Mouse (Mus musculus): ENCODE data around the gene Ddr2. TPM values are rescaled to one million over a fixed set of nuclear protein-coding genes. Genes with fewer than 3 reads are reported as not detected.

Gene Ddr2
- total RNA-seq, 1 experiment, result 6.8 TPM

- Histone ChIP-seq H3K9ac (ENCODE audit: insufficient read depth, low read depth, low read length, poor library complexity, severe bottlenecking) (no peak overlapping the region), H3K9me3 (ENCODE audit: control insufficient read depth, insufficient read depth, low read depth, low read length) (no peaks in the 10 kb centered on the region), H3K4me3 (ENCODE audit: insufficient read depth in 1 of 2, low read depth in 1 of 2, low read length in 2 of 2, poor library complexity in 1 of 2, severe bottlenecking in 1 of 2) (no peak overlapping the region), H3K36me3 (ENCODE audit: control insufficient read depth, insufficient read depth, low read length, poor library complexity, severe bottlenecking) (no peaks in the 10 kb centered on the region; the same call in 1 of the 2 replicates), H3K4me1 (ENCODE audit: control insufficient read depth in 2 of 2, insufficient read depth in 2 of 2, low read length in 2 of 2, poor library complexity in 1 of 2) (no peaks in the 10 kb centered on the region), H3K27ac (ENCODE audit: insufficient read depth, low read depth, low read length, poor library complexity, severe bottlenecking) (no peak overlapping the region)
- no peak for DNase-seq (ENCODE audit: low read depth, low spot score)
- TF ChIP-seq ZC3H11A (IDR thresholded peaks at IDR 0.05; ENCODE audit: borderline replicate concordance, low read depth, low read length) (no peak), ZNF384 (IDR thresholded peaks at IDR 0.05; ENCODE audit: low read depth, low read length) (no peak)
- in situ Hi-C loops (cut with MboI; ENCODE audit: low sequenced_read_pairs in 2 of 2, unreplicated experiment in 2 of 2), result loop anchor here (25.0 kb wide), 2 partner anchors 411 to 664 kb away; partner anchors contain the start of gene Nuf2 (in 1 of the 2)
Observed at GRCm38 (mm10) chr1:169948280-169948679, 162.3 kb downstream of the Ddr2 start.

DNA sequence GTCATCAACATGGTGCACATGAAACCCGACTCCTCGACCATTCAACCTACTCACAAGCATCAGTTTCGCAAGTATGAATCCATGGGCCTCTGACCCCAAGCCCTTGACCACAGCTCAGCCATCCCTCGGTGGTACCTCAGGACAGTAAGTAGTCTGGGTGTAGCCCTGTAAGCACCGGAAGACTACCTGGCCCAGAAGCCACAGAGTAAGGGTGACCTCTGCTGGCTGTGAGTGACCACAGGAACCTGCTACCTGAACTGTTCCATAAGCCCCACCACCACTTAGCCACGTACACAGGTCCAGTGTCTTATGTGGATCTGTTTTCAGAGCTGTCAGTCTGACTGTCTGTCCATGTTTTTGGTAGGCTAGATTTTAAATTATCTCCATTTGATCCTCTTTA is 162.9 kb downstream of the Ddr2 start:
- H3K27ac ChIP-seq (ENCODE audit: insufficient read depth, low read depth, low read length, poor library complexity, severe bottlenecking), result no peak overlapping the region
- no peaks in the 10 kb centered on the region; the same call in 1 of the 2 replicates for H3K36me3 ChIP-seq (ENCODE audit: control insufficient read depth, insufficient read depth, low read length, poor library complexity, severe bottlenecking)
- H3K4me3 ChIP-seq (ENCODE audit: insufficient read depth in 1 of 2, low read depth in 1 of 2, low read length in 2 of 2, poor library complexity in 1 of 2, severe bottlenecking in 1 of 2), result no peak overlapping the region
- no peak overlapping the region for H3K9ac ChIP-seq (ENCODE audit: insufficient read depth, low read depth, low read length, poor library complexity, severe bottlenecking)
- H3K4me1 ChIP-seq (ENCODE audit: control insufficient read depth in 2 of 2, insufficient read depth in 2 of 2, low read length in 2 of 2, poor library complexity in 1 of 2), result no peaks in the 10 kb centered on the region
- in situ Hi-C loops (cut with MboI; ENCODE audit: low sequenced_read_pairs in 2 of 2, unreplicated experiment in 2 of 2), result loop anchor here (25.0 kb wide), 2 partner anchors 410 to 665 kb away; partner anchors contain the start of gene Nuf2 (in 1 of the 2)
- no peaks in the 10 kb centered on the region for H3K9me3 ChIP-seq (ENCODE audit: control insufficient read depth, insufficient read depth, low read depth, low read length)
- TF ChIP-seq MAFK (IDR thresholded peaks at IDR 0.05; ENCODE audit: insufficient read depth, low read depth, low read length), result no peak
- TF ChIP-seq ZC3H11A (IDR thresholded peaks at IDR 0.05; ENCODE audit: borderline replicate concordance, low read depth, low read length), result no peak
- no peak for TF ChIP-seq CHD2 (IDR thresholded peaks at IDR 0.05; ENCODE audit: low read depth, low read length)
- TF ChIP-seq ZNF384 (IDR thresholded peaks at IDR 0.05; ENCODE audit: low read depth, low read length), result no peak
- TF ChIP-seq HCFC1 (IDR thresholded peaks at IDR 0.05; ENCODE audit: borderline replicate concordance, insufficient read depth, low read length), result no peak
- DNase-seq (ENCODE audit: low read depth, low spot score), result no peak

DNA sequence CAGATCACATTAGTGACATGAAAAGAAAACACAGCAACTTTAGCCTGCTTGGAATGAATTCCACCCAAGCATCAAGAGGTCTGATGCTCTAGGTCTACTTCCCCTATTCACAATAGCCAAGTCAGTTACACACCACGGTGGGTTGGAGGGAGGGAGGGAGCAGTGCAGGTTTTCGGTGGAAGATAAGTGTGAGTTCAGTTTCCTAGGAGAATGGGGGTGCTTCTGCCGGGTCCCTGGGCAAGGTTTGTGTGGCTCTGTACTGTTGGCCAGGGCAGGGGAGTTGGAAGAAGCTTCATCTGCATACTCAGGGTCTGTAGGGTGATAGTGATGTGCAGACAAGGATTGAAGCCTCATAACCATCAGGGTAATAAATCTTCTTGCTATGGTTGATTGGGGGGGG is 164.6 kb downstream of the Ddr2 start:
- Histone ChIP-seq H3K9ac (ENCODE audit: insufficient read depth, low read depth, low read length, poor library complexity, severe bottlenecking) (no peak overlapping the region), H3K4me3 (ENCODE audit: insufficient read depth in 1 of 2, low read depth in 1 of 2, low read length in 2 of 2, poor library complexity in 1 of 2, severe bottlenecking in 1 of 2) (no peak overlapping the region), H3K36me3 (ENCODE audit: control insufficient read depth, insufficient read depth, low read length, poor library complexity, severe bottlenecking) (no peaks in the 10 kb centered on the region), H3K9me3 (ENCODE audit: control insufficient read depth, insufficient read depth, low read depth, low read length) (no peaks in the 10 kb centered on the region), H3K4me1 (ENCODE audit: control insufficient read depth in 2 of 2, insufficient read depth in 2 of 2, low read length in 2 of 2, poor library complexity in 1 of 2) (no peaks in the 10 kb centered on the region), H3K27ac (ENCODE audit: insufficient read depth, low read depth, low read length, poor library complexity, severe bottlenecking) (no peak overlapping the region)
- no peak for DNase-seq (ENCODE audit: low read depth, low spot score)
- TF ChIP-seq CHD2 (IDR thresholded peaks at IDR 0.05; ENCODE audit: low read depth, low read length), result no peak
- TF ChIP-seq ZNF384 (IDR thresholded peaks at IDR 0.05; ENCODE audit: low read depth, low read length), result no peak
- TF ChIP-seq ZC3H11A (IDR thresholded peaks at IDR 0.05; ENCODE audit: borderline replicate concordance, low read depth, low read length), result no peak
- no peak for TF ChIP-seq MAFK (IDR thresholded peaks at IDR 0.05; ENCODE audit: insufficient read depth, low read depth, low read length)
- no peak for TF ChIP-seq HCFC1 (IDR thresholded peaks at IDR 0.05; ENCODE audit: borderline replicate concordance, insufficient read depth, low read length)
- in situ Hi-C loops (cut with MboI; ENCODE audit: low sequenced_read_pairs in 2 of 2, unreplicated experiment in 2 of 2), result loop anchor here (25.0 kb wide), 2 partner anchors 409 to 666 kb away; partner anchors contain the start of gene Nuf2 (in 1 of the 2)

- DNase-seq (ENCODE audit: low read depth, low spot score), result no peak
- Histone ChIP-seq H3K9ac (ENCODE audit: insufficient read depth, low read depth, low read length, poor library complexity, severe bottlenecking) (no peak overlapping the region), H3K4me3 (ENCODE audit: insufficient read depth in 1 of 2, low read depth in 1 of 2, low read length in 2 of 2, poor library complexity in 1 of 2, severe bottlenecking in 1 of 2) (no peak overlapping the region), H3K36me3 (ENCODE audit: control insufficient read depth, insufficient read depth, low read length, poor library complexity, severe bottlenecking) (no peaks in the 10 kb centered on the region), H3K27ac (ENCODE audit: insufficient read depth, low read depth, low read length, poor library complexity, severe bottlenecking) (no peak overlapping the region), H3K9me3 (ENCODE audit: control insufficient read depth, insufficient read depth, low read depth, low read length) (no peaks in the 10 kb centered on the region), H3K4me1 (ENCODE audit: control insufficient read depth in 2 of 2, insufficient read depth in 2 of 2, low read length in 2 of 2, poor library complexity in 1 of 2) (no peaks in the 10 kb centered on the region)
- in situ Hi-C loops (cut with MboI; ENCODE audit: low sequenced_read_pairs in 2 of 2, unreplicated experiment in 2 of 2), result loop anchor here (25.0 kb wide), 2 partner anchors 402 to 673 kb away; partner anchors contain the start of gene Nuf2 (in 1 of the 2)
- no peak for TF ChIP-seq HCFC1 (IDR thresholded peaks at IDR 0.05; ENCODE audit: borderline replicate concordance, insufficient read depth, low read length)
- no peak for TF ChIP-seq MAFK (IDR thresholded peaks at IDR 0.05; ENCODE audit: insufficient read depth, low read depth, low read length)
- TF ChIP-seq CHD2 (IDR thresholded peaks at IDR 0.05; ENCODE audit: low read depth, low read length), result no peak
- TF ChIP-seq ZC3H11A (IDR thresholded peaks at IDR 0.05; ENCODE audit: borderline replicate concordance, low read depth, low read length), result no peak
- no peak for TF ChIP-seq ZNF384 (IDR thresholded peaks at IDR 0.05; ENCODE audit: low read depth, low read length)
Observed at GRCm38 (mm10) chr1:169939345-169939744, 171.2 kb downstream of the Ddr2 start.
